Mouse (Mus musculus): ENCODE results near the gene Dnajc9.

GRCm38 (mm10) chr14:20389446-20390079, 853 bp upstream of the Dnajc9 start:
- TF ChIP-seq MAX (IDR thresholded peaks at IDR 0.05) (no peak), CTCF (IDR thresholded peaks at IDR 0.05; ENCODE audit: control insufficient read depth, insufficient read depth, insufficient read length) (no peak), USF1 (IDR thresholded peaks at IDR 0.05; ENCODE audit: low read depth) (no peak)
